Mouse (Mus musculus): ENCODE measurements around the gene Mov10l1. TPM values are rescaled to one million over a fixed set of nuclear protein-coding genes. Genes with fewer than 3 reads are reported as not detected.

Gene Mov10l1
- polyA plus RNA-seq, 1 experiment from 2014 or later = not detected

Other genes starting within 250 kb of the Mov10l1 start
- 27.2 and 29.3 TPM in 2 replicates for gene Brd1, start 248.7 kb upstream of the Mov10l1 start, polyA plus RNA-seq (2015; fragmentation: Nextera tagmentation; extraction: Ambion mirVana)
- 22.0 and 23.0 TPM in 2 replicates for gene Zbed4, start 231.2 kb upstream of the Mov10l1 start, polyA plus RNA-seq (2015; fragmentation: Nextera tagmentation; extraction: Ambion mirVana)
- gene Alg12, start 163.6 kb upstream of the Mov10l1 start, polyA plus RNA-seq (2015; fragmentation: Nextera tagmentation; extraction: Ambion mirVana) = 7.8 and 8.5 TPM in 2 replicates
- 58.5 and 59.5 TPM in 2 replicates for gene Creld2, start 163.3 kb upstream of the Mov10l1 start, polyA plus RNA-seq (2015; fragmentation: Nextera tagmentation; extraction: Ambion mirVana)
- 69.1 and 70.7 TPM in 2 replicates for gene Pim3, start 120.7 kb upstream of the Mov10l1 start, polyA plus RNA-seq (2015; fragmentation: Nextera tagmentation; extraction: Ambion mirVana)
- gene Ttll8, start 28.5 kb upstream of the Mov10l1 start, polyA plus RNA-seq (2015; fragmentation: Nextera tagmentation; extraction: Ambion mirVana) = 0.14 TPM in 1 of 2 replicates, not detected in the other
- gene Mlc1, start 3.9 kb upstream of the Mov10l1 start, polyA plus RNA-seq (2015; fragmentation: Nextera tagmentation; extraction: Ambion mirVana) = 29.6 and 36.6 TPM in 2 replicates
- 3.6 and 4.6 TPM in 2 replicates for gene Panx2, start 76.8 kb downstream of the Mov10l1 start, polyA plus RNA-seq (2015; fragmentation: Nextera tagmentation; extraction: Ambion mirVana)
- 39.3 and 39.9 TPM in 2 replicates for gene Trabd, start 92.2 kb downstream of the Mov10l1 start, polyA plus RNA-seq (2015; fragmentation: Nextera tagmentation; extraction: Ambion mirVana)
- gene Selenoo, start 106.2 kb downstream of the Mov10l1 start, polyA plus RNA-seq (2015; fragmentation: Nextera tagmentation; extraction: Ambion mirVana) = 25.0 and 26.0 TPM in 2 replicates
- gene Tubgcp6, start 140.2 kb downstream of the Mov10l1 start, polyA plus RNA-seq (2015; fragmentation: Nextera tagmentation; extraction: Ambion mirVana) = 17.5 and 17.7 TPM in 2 replicates
- gene Hdac10, start 145.8 kb downstream of the Mov10l1 start, polyA plus RNA-seq (2015; fragmentation: Nextera tagmentation; extraction: Ambion mirVana) = 31.5 and 38.6 TPM in 2 replicates
- 5.5 and 5.8 TPM in 2 replicates for gene Mapk12, start 157.8 kb downstream of the Mov10l1 start, polyA plus RNA-seq (2015; fragmentation: Nextera tagmentation; extraction: Ambion mirVana)
- gene Mapk11, start 166.7 kb downstream of the Mov10l1 start, polyA plus RNA-seq (2015; fragmentation: Nextera tagmentation; extraction: Ambion mirVana) = 42.8 and 42.9 TPM in 2 replicates
- 113 and 118 TPM in 2 replicates for gene Plxnb2, start 197.9 kb downstream of the Mov10l1 start, polyA plus RNA-seq (2015; fragmentation: Nextera tagmentation; extraction: Ambion mirVana)
- gene Dennd6b, start 213.6 kb downstream of the Mov10l1 start, polyA plus RNA-seq (2015; fragmentation: Nextera tagmentation; extraction: Ambion mirVana) = 58.5 and 62.2 TPM in 2 replicates
- 79.8 and 83.6 TPM in 2 replicates for gene Ppp6r2, start 228.6 kb downstream of the Mov10l1 start, polyA plus RNA-seq (2015; fragmentation: Nextera tagmentation; extraction: Ambion mirVana)